Mouse (Mus musculus) kidney, adult 2 months (tissue): ENCODE data around the gene Myom3.

ENCODE experiments used
- CTCF ChIP-seq: fragments of 200-500 bp; conservative IDR thresholded peaks from 2 replicates; pipeline ENCODE4 v1.5.1; 2011; ENCODE audit warnings: low read depth, mild to moderate bottlenecking, control low read depth, low read length, moderate library complexity, mixed read lengths; ENCODE audit not compliant: insufficient read depth, insufficient read length
- POLR2A ChIP-seq: fragments of 200-500 bp; IDR thresholded peaks from one replicate; pipeline ENCODE4 v1.6.1; 2011; ENCODE audit warnings: low read depth, low read length, control low read depth

DNA sequence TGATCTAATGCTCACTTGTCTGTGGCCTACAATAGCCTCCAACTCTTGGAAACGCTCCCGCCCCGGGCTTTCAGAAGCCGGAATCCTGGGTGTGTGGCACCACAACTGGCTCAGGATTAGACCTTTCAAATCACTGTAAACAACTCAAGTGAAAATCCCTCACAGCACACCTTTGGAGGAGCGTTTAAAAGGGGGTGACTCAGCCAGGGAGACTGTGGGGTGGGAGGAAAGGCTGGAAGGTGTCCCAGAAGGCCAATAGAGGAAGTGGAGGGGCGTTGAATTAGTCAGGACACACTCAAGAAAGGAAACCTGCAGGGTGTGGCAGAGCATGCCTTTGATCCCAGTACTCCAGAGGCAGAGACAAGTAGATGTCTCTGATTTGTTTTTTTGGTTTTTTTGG lies 84.9 kb downstream of the Myom3 start:
- TF ChIP-seq CTCF: no peak
- no peak for TF ChIP-seq POLR2A
